Mouse (Mus musculus): Measurements from ENCODE around the gene Il17a. TPM values are rescaled to one million over a fixed set of nuclear protein-coding genes. Genes with fewer than 3 reads are reported as not detected.

Il17a gene
- total RNA-seq, 2 experiments from 2014 or later = not detected

Other genes starting within 250 kb of the Il17a start
- gene Pkhd1, start 112.8 kb upstream of the Il17a start, total RNA-seq (2015) = not detected in 2 replicates
- not detected in 2 replicates for gene Pkhd1, start 112.8 kb upstream of the Il17a start, total RNA-seq (2017)
- gene Il17f, start 59.7 kb downstream of the Il17a start, total RNA-seq (2015) = 0.30 TPM in 1 of 2 replicates, not detected in the other
- gene Il17f, start 59.7 kb downstream of the Il17a start, total RNA-seq (2017) = 0.50 TPM in 1 of 2 replicates, not detected in the other
- gene Mcm3, start 89.4 kb downstream of the Il17a start, total RNA-seq (2015) = 640 and 673 TPM in 2 replicates
- 300 and 306 TPM in 2 replicates for gene Mcm3, start 89.4 kb downstream of the Il17a start, total RNA-seq (2017)
- 1.6 and 3.9 TPM in 2 replicates for gene Paqr8, start 159.7 kb downstream of the Il17a start, total RNA-seq (2015)
- gene Paqr8, start 159.7 kb downstream of the Il17a start, total RNA-seq (2017) = 2.4 and 3.5 TPM in 2 replicates
- gene Efhc1, start 220.7 kb downstream of the Il17a start, total RNA-seq (2015) = 0.07 and 1.5 TPM in 2 replicates
- 0.20 and 0.21 TPM in 2 replicates for gene Efhc1, start 220.7 kb downstream of the Il17a start, total RNA-seq (2017)